ENCODE assay signal across 14 mouse cellular contexts in genomic region chr19:32555257-32555656, GRCm38 (mm10). TPM values are rescaled to one million over a fixed set of nuclear protein-coding genes. Genes with fewer than 3 reads are reported as not detected.
DNase-seq lines count a peak whose midpoint lies in the region; ATAC-seq lines count a peak whose summit lies in the region.
"Had no signal": no experiment of that assay in that cellular context is flagged by ENCODE, and none has a peak within 500 bp of the region (broad histone marks: within the 10 kb centered on the region; RNA-seq: fewer than 3 reads in every experiment).

No protein-coding gene starts in this region.

- 39% methylated on average over 3 of the region's 3 CpGs for WGBS in hindbrain, embryonic 11.5 days
- WGBS in hindbrain, embryonic 10.5 days = 33% methylated on average over 3 of the region's 3 CpGs

- no peaks in the 10 kb centered on the region for H3K27me3 ChIP-seq in hindbrain, embryonic 11.5 days (ENCODE audit: control insufficient read depth, insufficient read depth, low read length)
- H3K27me3 ChIP-seq in hindbrain, embryonic 10.5 days (ENCODE audit: insufficient read depth, poor library complexity, severe bottlenecking) = no peaks in the 10 kb centered on the region

- no peak overlapping the region for H3K9ac ChIP-seq in hindbrain, embryonic 11.5 days (ENCODE audit: low read depth, low read length)
- H3K9ac ChIP-seq: liver, postnatal 0 days had no signal

- no peaks in the 10 kb centered on the region for H3K36me3 ChIP-seq in hindbrain, embryonic 11.5 days (ENCODE audit: control insufficient read depth, insufficient read depth, low read length)
- H3K36me3 ChIP-seq in hindbrain, embryonic 10.5 days = no peaks in the 10 kb centered on the region
- H3K36me3 ChIP-seq: G1E had no signal

- ATAC-seq in hindbrain, embryonic 11.5 days (ENCODE audit: low FRiP score) = no peak
- ATAC-seq: liver, postnatal 0 days had no signal

- no peaks in the 10 kb centered on the region for H3K4me1 ChIP-seq in hindbrain, embryonic 11.5 days (replicated peaks; ENCODE audit: control insufficient read depth, insufficient read depth, low read length)
- 0 out of 2 replicates have a peak, but pooled peaks cover 4% of the 10 kb centered on the region for H3K4me1 ChIP-seq in hindbrain, embryonic 10.5 days (replicated peaks)

- no peak overlapping the region for H3K4me2 ChIP-seq in hindbrain, embryonic 11.5 days (replicated peaks; ENCODE audit: low read depth, low read length)

- no peaks in the 10 kb centered on the region for H3K9me3 ChIP-seq in hindbrain, embryonic 11.5 days (ENCODE audit: control insufficient read depth, low read length)
- H3K9me3 ChIP-seq in hindbrain, embryonic 10.5 days = no peaks in the 10 kb centered on the region
- H3K9me3 ChIP-seq: G1E had no signal

- H3K4me3 ChIP-seq in hindbrain, embryonic 11.5 days (ENCODE audit: low read depth, low read length) = no peak overlapping the region
- no peak overlapping the region for H3K4me3 ChIP-seq in hindbrain, embryonic 10.5 days

- H3K27ac ChIP-seq in hindbrain, embryonic 11.5 days (ENCODE audit: low read depth, low read length) = no peak overlapping the region
- no peak overlapping the region for H3K27ac ChIP-seq in hindbrain, embryonic 10.5 days
- H3K27ac ChIP-seq: stomach, postnatal 0 days had no signal

- DNase-seq in hindbrain, embryonic 11.5 days (ENCODE audit: low spot score) = peak; percentile 3
- DNase-seq in hindbrain, embryonic 10.5 days (ENCODE audit: low spot score) = no peak
- peak; percentile 4 for DNase-seq in cerebellum, adult 9-10 months
- DNase-seq in cerebellum, postnatal 25 days = peak; percentile 22 to 29
- peak; percentile 4 for DNase-seq in layer of hippocampus, adult 9-10 months (ENCODE audit: low spot score)
- no peak for DNase-seq in thymus, postnatal 10 days (ENCODE audit: low spot score in 2 of 2)
- no peak for DNase-seq in lung, postnatal 14 days
- DNase-seq in lung, postnatal 36 days = no peak
- DNase-seq: adrenal gland, postnatal 36 days; kidney, adult 9 months; liver, postnatal 0 days; right cerebral cortex, adult 18-20 months had no signal

RNA-seq across cellular contexts. Expression of gene Papss2, which starts 40.3 kb away (rescaled TPM):
- polyA plus RNA-seq in hindbrain, embryonic 11.5 days (2014; fragmentation: Nextera tagmentation; extraction: Ambion mirVana) = 3.4 and 5.8 TPM in 2 replicates
- 0.68 and 1.7 TPM in 2 replicates for polyA plus RNA-seq in hindbrain, embryonic 10.5 days (2016; fragmentation: Nextera tagmentation; extraction: Ambion mirVana)

Comparison
In these comparisons a context has a peak if more than half of its experiments do, and no peak if none do; other contexts are left out.
1. DNase-seq: peak in hindbrain, embryonic 11.5 days (single experiment), cerebellum, adult 9-10 months (single experiment), cerebellum, postnatal 25 days (2 of 2) and layer of hippocampus, adult 9-10 months (single experiment); none in hindbrain, embryonic 10.5 days (single experiment), thymus, postnatal 10 days (0 of 2), lung, postnatal 14 days (single experiment) and lung, postnatal 36 days (single experiment).